Mouse (Mus musculus): ENCODE measurements at regions not wholly inside any gene's neighbourhood (a gene's known extent, or its start where the extent isn't known, plus 50 kb on each side); places are given as distances from the start of the nearest gene placed in this dataset.
A peak's percentile ranks its signal among the peaks of the same experiment; 100 is the strongest.

DNA sequence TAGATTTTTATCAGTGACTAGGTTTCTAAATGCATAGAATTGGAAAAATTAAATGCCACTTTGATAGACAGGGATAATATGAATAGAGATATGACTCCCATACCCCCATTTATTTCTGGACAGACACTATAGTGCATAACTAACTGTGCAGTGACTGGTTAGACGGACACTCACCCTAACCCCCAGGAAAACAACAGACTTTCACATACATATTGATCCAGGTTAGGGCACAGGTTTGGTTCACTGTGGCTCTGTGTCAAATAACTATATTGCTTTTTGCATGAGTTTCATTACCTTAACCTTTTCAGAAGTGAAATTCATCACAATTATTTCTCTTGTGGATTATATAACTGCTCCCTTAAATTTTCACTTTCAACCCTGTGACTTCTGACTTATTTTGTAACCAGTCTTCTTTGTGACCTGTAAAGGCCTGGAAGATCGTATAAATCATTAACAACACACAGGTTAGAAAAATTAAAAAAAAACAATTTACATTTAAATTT, 155.6 kb upstream of the Cypt12 start:
- Histone ChIP-seq H3K4me3 (replicated peaks; ENCODE audit: low read depth, low read length) (peak overlapping the region; percentile 94), H3K9me3 (ENCODE audit: control insufficient read depth, low read length) (no peaks in the 10 kb centered on the region), H3K36me3 (ENCODE audit: control insufficient read depth, insufficient read depth, low read length) (peaks cover 30% of the 10 kb centered on the region), H3K4me1 (ENCODE audit: control insufficient read depth, insufficient read depth, low read length) (peaks cover 13% of the 10 kb centered on the region), H3K27me3 (ENCODE audit: control insufficient read depth, insufficient read depth, low read length) (no peaks in the 10 kb centered on the region), H3K27ac (replicated peaks; ENCODE audit: low read depth, low read length) (peak overlapping the region; percentile 100), H3K9ac (replicated peaks; ENCODE audit: low read length) (peak overlapping the region; percentile 100), H3K4me2 (ENCODE audit: low read length) (peak overlapping the region; percentile 97)
- DNase-seq (peak; percentile 68), ATAC-seq (ENCODE audit: low FRiP score, low TSS enrichment) (no peak)
- WGBS: 7% methylated on average over 2 of the region's 2 CpGs

DNA sequence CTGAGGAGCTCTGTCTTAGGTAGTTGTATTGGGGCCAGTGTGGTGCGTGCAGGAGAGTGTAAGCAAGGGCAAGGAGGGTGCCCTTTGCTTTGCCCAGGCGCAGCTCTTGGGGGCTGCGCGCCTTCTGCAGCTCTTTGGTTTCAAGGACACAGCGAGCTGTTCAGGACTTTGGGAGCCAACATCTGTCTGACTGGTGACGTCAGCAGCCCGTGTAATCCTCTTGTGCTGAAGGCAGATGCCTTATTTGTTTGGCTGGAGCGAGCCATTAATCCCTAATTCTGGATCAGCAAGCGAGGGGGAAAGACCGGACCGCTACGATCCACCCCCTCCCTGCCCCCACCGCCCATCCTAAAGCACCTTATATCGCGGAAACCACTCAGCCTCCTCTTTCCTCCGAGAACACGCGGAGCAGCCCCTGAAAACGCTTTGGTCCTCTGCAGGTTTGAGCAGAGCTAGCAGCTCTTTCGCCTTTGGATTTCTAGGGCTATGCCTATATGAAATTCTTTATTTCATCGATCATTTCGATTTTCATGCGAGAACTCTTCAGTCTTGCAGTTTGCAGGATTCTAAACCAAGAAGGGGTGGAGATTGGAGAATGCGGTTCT, 154.5 kb upstream of the Cypt12 start:
- Histone ChIP-seq H3K4me2 (ENCODE audit: low read length) (peak overlapping the region; percentile 97), H3K27ac (replicated peaks; ENCODE audit: low read depth, low read length) (peak overlapping the region; percentile 100), H3K4me3 (replicated peaks; ENCODE audit: low read depth, low read length) (peak overlapping the region; percentile 94), H3K4me1 (ENCODE audit: control insufficient read depth, insufficient read depth, low read length) (peaks cover 1% of the 10 kb centered on the region), H3K36me3 (ENCODE audit: control insufficient read depth, insufficient read depth, low read length) (peaks cover 33% of the 10 kb centered on the region), H3K9ac (replicated peaks; ENCODE audit: low read length) (peak overlapping the region; percentile 100), H3K9me3 (ENCODE audit: control insufficient read depth, low read length) (no peaks in the 10 kb centered on the region), H3K27me3 (ENCODE audit: control insufficient read depth, insufficient read depth, low read length) (no peaks in the 10 kb centered on the region)
- WGBS: under 1% methylated on average over 24 of the region's 24 CpGs
- ATAC-seq (ENCODE audit: low FRiP score, low TSS enrichment): peak; percentile 73
- peak; percentile 94 for DNase-seq

DNA sequence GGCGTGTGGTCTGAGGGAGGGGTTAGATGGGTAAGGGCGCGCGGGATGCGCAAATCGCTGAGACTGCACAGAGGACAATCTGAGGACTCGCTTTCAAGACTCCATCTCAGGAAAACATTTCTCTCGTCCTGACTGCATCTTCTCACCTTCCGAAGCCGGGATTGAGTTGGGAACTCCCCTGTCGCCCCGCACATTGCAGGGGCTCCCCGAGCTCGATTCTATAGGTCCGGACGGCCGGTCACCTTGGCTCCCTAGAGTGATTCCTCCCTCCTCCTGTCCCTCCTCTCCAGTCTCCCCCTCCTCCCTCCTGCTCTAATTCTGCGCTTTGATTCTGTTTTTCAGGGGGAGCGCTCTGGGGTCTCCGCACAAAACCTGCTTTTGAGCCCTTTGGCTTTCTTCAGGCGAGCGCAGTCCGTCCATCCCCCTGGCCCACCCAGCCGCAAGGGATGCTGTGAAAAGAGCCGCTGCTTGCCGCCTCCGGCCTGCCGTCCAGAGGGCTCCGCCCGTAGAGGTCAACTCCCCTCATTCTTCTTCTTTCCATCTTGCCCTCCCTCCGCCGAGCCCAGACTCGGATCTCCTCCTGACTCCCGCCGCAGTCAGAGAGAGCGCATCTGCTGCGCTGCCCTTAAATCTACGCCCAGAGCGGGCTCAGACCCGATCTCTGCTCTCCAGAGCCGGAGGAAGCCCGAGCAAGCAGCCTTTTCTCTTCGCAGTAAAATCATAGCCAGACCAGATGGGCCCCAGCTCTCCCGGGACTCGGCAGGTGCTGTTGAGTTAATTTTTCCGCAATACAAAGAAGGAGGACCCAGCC, 153.8 kb upstream of the Cypt12 start:
- peak overlapping the region; percentile 97 for H3K4me2 ChIP-seq (ENCODE audit: low read length)
- DNase-seq: peak; percentile 83
- H3K9me3 ChIP-seq (ENCODE audit: control insufficient read depth, low read length): no peaks in the 10 kb centered on the region
- peak overlapping the region; percentile 94 for H3K4me3 ChIP-seq (replicated peaks; ENCODE audit: low read depth, low read length)
- H3K27ac ChIP-seq (replicated peaks; ENCODE audit: low read depth, low read length): peak overlapping the region; percentile 100
- ATAC-seq (ENCODE audit: low FRiP score, low TSS enrichment): peak; percentile 36
- peak overlapping the region; percentile 100 for H3K9ac ChIP-seq (replicated peaks; ENCODE audit: low read length)
- H3K4me1 ChIP-seq (ENCODE audit: control insufficient read depth, insufficient read depth, low read length): no peaks in the 10 kb centered on the region
- under 1% methylated on average over 46 of the region's 46 CpGs for WGBS
- peaks cover 33% of the 10 kb centered on the region for H3K36me3 ChIP-seq (ENCODE audit: control insufficient read depth, insufficient read depth, low read length)
- no peaks in the 10 kb centered on the region for H3K27me3 ChIP-seq (ENCODE audit: control insufficient read depth, insufficient read depth, low read length)

DNA sequence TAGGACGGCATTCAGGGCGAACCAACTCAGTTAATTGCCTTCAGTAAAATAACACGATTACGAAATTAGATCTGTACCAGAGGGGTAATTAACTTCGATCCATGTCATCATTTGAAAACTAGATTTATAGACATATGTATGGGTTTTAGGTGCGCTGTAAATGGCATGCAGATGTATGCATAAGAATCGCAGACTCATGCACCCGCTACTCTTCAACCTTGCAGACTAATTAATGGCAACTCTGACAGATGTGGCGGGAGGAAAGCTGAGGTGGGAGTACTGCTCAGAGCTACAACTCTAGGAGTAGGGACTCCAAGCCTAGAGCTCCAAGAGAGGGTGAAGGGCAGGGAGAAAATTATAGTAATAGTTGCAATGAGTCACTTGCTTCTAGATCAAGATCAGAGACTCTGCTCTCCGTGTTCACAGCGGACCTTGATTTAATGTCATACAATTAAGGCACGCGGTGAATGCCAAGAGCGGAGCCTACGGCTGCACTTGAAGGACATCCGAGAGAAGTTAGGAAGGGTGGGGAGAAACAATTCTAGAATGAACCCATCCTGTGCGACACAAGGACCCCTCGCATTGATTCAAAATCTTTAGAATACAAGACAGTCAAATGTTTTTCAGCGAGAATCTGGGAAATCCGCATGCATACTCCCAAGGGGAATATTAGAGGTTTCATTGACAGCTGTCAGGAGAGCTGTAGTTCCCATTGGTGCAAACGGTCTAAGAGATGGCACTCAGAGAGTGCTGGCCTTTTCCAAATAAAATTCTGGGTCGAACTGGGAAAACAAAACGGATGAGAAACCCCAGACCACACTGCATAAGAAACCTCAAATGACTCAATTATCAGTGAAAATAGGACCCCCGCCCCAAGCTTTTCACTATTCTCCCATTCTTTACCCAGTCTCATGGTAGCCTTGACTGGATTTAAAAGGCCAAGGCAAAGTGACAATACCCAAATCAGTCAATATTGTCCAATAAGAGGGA, 152.6 kb upstream of the Cypt12 start:
- peak overlapping the region; percentile 100 for H3K9ac ChIP-seq (replicated peaks; ENCODE audit: low read length)
- H3K4me3 ChIP-seq (replicated peaks; ENCODE audit: low read depth, low read length): peak overlapping the region; percentile 94
- H3K27ac ChIP-seq (replicated peaks; ENCODE audit: low read depth, low read length): peak overlapping the region; percentile 100
- WGBS: 6% methylated on average over 24 of the region's 24 CpGs
- H3K9me3 ChIP-seq (ENCODE audit: control insufficient read depth, low read length): no peaks in the 10 kb centered on the region
- H3K27me3 ChIP-seq (ENCODE audit: control insufficient read depth, insufficient read depth, low read length): no peaks in the 10 kb centered on the region
- DNase-seq (peak; percentile 67), ATAC-seq (ENCODE audit: low FRiP score, low TSS enrichment) (no peak)
- peaks cover 33% of the 10 kb centered on the region for H3K36me3 ChIP-seq (ENCODE audit: control insufficient read depth, insufficient read depth, low read length)
- H3K4me1 ChIP-seq (ENCODE audit: control insufficient read depth, insufficient read depth, low read length): no peaks in the 10 kb centered on the region
- peak overlapping the region; percentile 97 for H3K4me2 ChIP-seq (ENCODE audit: low read length)

DNA sequence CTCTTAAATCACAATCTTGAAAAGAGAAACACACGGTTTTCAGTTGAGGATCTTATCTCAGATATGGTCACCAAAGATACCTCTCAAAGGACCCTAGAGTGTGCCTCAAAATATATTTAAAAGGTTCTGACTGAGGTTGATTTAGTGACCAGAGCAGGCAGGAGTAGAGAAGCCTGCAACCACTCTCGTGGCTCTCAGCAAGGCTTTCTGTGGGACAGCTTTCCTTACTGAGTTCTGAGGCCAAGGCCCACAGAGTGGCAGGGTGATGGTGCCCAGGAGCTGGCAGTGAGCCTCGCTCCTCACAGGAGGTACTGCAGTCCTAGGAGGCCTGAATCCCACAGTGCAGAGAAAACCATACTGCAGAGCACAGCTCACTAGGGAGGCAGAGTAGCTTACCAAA, 151.4 kb upstream of the Cypt12 start:
- DNase-seq (peak; percentile 72), ATAC-seq (ENCODE audit: low FRiP score, low TSS enrichment) (peak; percentile 21)
- no peaks in the 10 kb centered on the region for H3K27me3 ChIP-seq (ENCODE audit: control insufficient read depth, insufficient read depth, low read length)
- H3K4me2 ChIP-seq (ENCODE audit: low read length): peak overlapping the region; percentile 97
- H3K36me3 ChIP-seq (ENCODE audit: control insufficient read depth, insufficient read depth, low read length): peaks cover 33% of the 10 kb centered on the region
- 6% methylated on average over 3 of the region's 3 CpGs for WGBS
- no peaks in the 10 kb centered on the region for H3K9me3 ChIP-seq (ENCODE audit: control insufficient read depth, low read length)
- peak overlapping the region; percentile 100 for H3K27ac ChIP-seq (replicated peaks; ENCODE audit: low read depth, low read length)
- peaks cover 4% of the 10 kb centered on the region; the same call in 1 of the 2 replicates for H3K4me1 ChIP-seq (ENCODE audit: control insufficient read depth, insufficient read depth, low read length)
- peak overlapping the region; percentile 94 for H3K4me3 ChIP-seq (replicated peaks; ENCODE audit: low read depth, low read length)
- H3K9ac ChIP-seq (replicated peaks; ENCODE audit: low read length): peak overlapping the region; percentile 100

DNA sequence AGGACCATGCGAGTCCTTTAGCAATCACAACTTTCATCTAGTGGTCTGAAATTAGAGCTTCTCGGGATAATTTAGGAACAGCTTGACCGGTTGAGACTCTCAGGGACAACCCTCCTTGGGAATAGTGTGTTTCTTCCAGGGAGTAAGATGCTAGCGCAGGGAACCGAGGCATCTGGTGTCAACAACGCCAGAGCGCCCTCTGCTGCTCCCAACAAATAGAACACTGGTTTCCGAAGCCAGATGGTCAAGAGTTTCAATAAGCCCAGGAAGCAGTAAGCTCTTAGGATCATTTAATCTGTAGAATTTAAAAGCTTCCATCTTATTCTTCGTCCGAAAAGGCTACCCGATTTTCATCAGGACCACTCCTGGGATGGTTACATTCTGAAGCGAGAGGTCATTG, 149.8 kb upstream of the Cypt12 start:
- ATAC-seq (ENCODE audit: low FRiP score, low TSS enrichment) (peak; percentile 18; the same call in 1 of the 2 replicates), DNase-seq (peak; percentile 94)
- H3K4me2 ChIP-seq (ENCODE audit: low read length): peak overlapping the region; percentile 97
- no peaks in the 10 kb centered on the region for H3K27me3 ChIP-seq (ENCODE audit: control insufficient read depth, insufficient read depth, low read length)
- peak overlapping the region; percentile 94 for H3K4me3 ChIP-seq (replicated peaks; ENCODE audit: low read depth, low read length)
- peak overlapping the region; percentile 100 for H3K9ac ChIP-seq (replicated peaks; ENCODE audit: low read length)
- WGBS: 4% methylated on average over 12 of the region's 12 CpGs
- no peaks in the 10 kb centered on the region for H3K9me3 ChIP-seq (ENCODE audit: control insufficient read depth, low read length)
- H3K27ac ChIP-seq (replicated peaks; ENCODE audit: low read depth, low read length): peak overlapping the region; percentile 100
- H3K4me1 ChIP-seq (ENCODE audit: control insufficient read depth, insufficient read depth, low read length): peaks cover 7% of the 10 kb centered on the region; the same call in 1 of the 2 replicates
- peaks cover 33% of the 10 kb centered on the region for H3K36me3 ChIP-seq (ENCODE audit: control insufficient read depth, insufficient read depth, low read length)

DNA sequence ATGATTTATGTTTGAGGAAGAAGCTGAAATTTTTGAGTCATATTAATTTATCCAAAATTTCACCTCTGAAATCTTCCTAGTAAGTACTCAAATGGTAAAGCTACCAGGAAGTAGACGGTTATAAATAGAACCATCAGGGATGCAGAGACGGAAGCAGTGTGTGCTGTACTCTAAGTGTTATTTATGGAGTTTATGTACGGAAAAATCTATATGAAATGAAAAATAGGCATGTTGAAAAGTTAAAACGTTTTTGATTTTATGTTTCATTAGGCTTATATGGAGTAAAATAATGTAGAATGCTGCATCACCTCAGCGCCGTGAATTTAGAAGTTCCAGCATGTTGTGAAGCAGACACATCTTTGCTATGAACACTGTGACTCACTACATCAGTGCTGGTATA, 149.1 kb upstream of the Cypt12 start:
- Histone ChIP-seq H3K4me2 (ENCODE audit: low read length) (peak overlapping the region; percentile 97), H3K27ac (replicated peaks; ENCODE audit: low read depth, low read length) (peak overlapping the region; percentile 78)

DNA sequence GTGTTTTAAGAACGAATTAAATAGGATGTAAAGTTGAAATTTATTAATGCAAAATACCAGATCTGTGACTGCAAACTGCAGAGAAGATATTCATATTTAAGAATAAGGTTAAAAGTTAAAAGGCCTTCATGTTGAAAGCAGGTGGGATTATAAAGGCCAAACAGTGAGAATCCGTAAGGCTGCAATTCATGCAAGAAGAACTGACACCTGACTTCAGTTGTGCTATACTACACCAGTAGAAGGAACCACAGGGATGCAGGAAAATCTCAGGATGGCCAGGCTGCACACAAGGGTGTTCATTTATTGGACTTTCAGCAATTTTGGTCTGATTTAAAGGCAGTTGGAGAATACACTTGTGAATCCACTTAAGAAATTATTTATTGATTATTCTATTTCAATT, 147.4 kb upstream of the Cypt12 start:
- ATAC-seq (ENCODE audit: low FRiP score, low TSS enrichment): no peak
- Histone ChIP-seq H3K27ac (replicated peaks; ENCODE audit: low read depth, low read length) (peak overlapping the region; percentile 77), H3K4me2 (ENCODE audit: low read length) (peak overlapping the region; percentile 54), H3K4me3 (replicated peaks; ENCODE audit: low read depth, low read length) (peak overlapping the region; percentile 10; the same call in 1 of the 2 replicates), H3K27me3 (ENCODE audit: control insufficient read depth, insufficient read depth, low read length) (no peaks in the 10 kb centered on the region), H3K9ac (replicated peaks; ENCODE audit: low read length) (peak overlapping the region; percentile 52; the same call in 1 of the 2 replicates), H3K9me3 (ENCODE audit: control insufficient read depth, low read length) (no peaks in the 10 kb centered on the region), H3K36me3 (ENCODE audit: control insufficient read depth, insufficient read depth, low read length) (peaks cover 17% of the 10 kb centered on the region), H3K4me1 (ENCODE audit: control insufficient read depth, insufficient read depth, low read length) (peaks cover 10% of the 10 kb centered on the region; the same call in 1 of the 2 replicates)
- DNase-seq: peak; percentile 67
- WGBS: 63% methylated on average over 2 of the region's 2 CpGs

More for the DNA sequence above, 149.1 kb upstream of the Cypt12 start:
- H3K9ac ChIP-seq (replicated peaks; ENCODE audit: low read length): peak overlapping the region; percentile 64
- no peak for ATAC-seq (ENCODE audit: low FRiP score, low TSS enrichment)
- peaks cover 33% of the 10 kb centered on the region for H3K36me3 ChIP-seq (ENCODE audit: control insufficient read depth, insufficient read depth, low read length)
- peak; percentile 65 for DNase-seq
- H3K27me3 ChIP-seq (ENCODE audit: control insufficient read depth, insufficient read depth, low read length): no peaks in the 10 kb centered on the region
- 42% methylated on average over 6 of the region's 6 CpGs for WGBS
- H3K4me3 ChIP-seq (replicated peaks; ENCODE audit: low read depth, low read length): peak overlapping the region; percentile 23; the same call in 1 of the 2 replicates
- H3K4me1 ChIP-seq (ENCODE audit: control insufficient read depth, insufficient read depth, low read length): peaks cover 7% of the 10 kb centered on the region; the same call in 1 of the 2 replicates
- H3K9me3 ChIP-seq (ENCODE audit: control insufficient read depth, low read length): no peaks in the 10 kb centered on the region

All from midbrain, embryonic 14.5 days (tissue).